Mouse (Mus musculus) adrenal gland, postnatal 14 days (tissue): ENCODE measurements at regions not wholly inside any gene's neighbourhood (a gene's known extent, or its start where the extent isn't known, plus 50 kb on each side); places are given as distances from the start of the nearest gene placed in this dataset.

ENCODE experiments used
- DNase-seq: peaks from one replicate; pipeline ENCODE4 v3.0.0; 2021; ENCODE audit warnings: mixed read lengths

GRCm38 (mm10) chr1:184606541-184606940 is 125.9 kb downstream of the Hlx start:
- DNase-seq: no peak

- no peak for DNase-seq
Measured at GRCm38 (mm10) chr1:184605666-184606065, 126.8 kb downstream of the Hlx start.

DNA sequence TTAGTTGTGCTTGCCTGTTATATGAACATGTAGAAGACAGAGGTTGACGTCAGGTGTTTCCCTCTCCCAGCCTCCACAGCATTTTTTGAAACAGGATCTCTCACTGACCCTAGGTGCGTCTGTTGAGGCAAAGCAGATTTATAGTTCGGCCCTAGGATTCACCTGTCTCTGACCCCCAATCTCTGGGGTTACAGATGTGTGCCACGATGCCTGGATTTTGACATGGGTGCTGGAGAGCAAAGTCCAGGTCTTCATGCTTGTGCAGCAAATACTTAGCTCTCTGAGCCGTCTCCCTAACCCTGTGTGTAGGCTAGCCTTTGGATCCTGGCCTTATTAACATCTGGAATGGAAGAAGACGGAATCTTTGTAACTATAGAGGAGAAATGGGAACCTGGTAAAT is 129.3 kb downstream of the Hlx start:
- DNase-seq: no peak

GRCm38 (mm10) chr1:184595449-184595848 is 137.0 kb downstream of the Hlx start:
- no peak for DNase-seq

DNA sequence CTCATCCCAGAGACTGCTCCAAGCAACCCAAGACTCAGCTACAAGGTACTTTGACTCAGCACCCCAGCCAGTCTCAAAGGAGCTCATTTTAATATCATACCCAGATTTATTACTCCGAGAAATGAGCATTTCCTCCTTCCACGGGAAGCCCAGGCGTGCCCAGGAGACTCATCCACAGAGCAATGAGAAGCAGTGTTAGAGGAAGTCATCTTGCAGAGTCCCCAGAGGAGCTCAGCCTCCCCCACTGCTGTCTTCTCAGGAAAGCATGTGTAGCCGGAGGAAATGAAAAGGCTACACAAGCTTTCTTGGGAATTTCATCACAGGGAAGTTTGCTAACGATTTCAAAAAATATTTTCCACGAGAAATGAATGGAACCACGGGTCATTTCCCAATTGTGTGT is 141.8 kb downstream of the Hlx start:
- peak; percentile 23 for DNase-seq

DNA sequence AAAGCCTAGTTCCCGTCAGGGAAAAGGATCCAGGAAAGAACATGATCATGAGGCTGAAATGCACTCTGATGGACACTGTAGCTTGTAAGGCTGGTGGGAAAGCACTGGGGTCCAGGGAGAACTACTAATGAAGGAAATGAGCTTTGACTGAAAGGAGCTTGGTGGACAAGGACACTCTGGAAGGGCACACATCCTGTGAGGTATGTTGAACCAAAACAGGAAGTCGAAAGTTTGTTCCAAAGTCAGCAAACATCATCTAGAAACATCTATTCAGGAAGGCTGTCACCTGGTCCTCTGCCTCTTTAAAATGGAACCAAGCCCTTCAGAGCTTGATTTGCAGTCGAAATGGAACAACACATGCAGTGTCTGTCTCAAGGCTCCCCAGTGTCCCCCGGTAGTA is 143.1 kb downstream of the Hlx start:
- DNase-seq: peak; percentile 4

DNA sequence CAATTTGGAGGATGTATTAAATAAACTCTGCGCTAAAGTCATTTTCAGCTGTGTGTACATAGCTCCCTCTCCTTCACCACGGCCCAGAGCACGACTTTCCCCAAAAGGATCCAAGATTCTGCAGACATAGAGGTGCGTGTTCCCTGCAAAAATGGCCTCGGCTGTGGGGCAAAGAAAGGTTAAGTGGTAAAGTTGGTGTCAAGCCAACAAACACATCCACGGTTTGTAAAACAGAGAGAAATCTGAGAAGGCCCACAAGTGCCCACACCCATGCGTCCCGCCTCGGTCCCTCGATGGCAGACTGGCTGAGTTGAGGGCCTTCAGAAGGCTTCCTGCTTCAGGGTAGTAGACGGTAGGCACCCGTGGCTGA is 147.9 kb downstream of the Hlx start:
- no peak for DNase-seq

DNA sequence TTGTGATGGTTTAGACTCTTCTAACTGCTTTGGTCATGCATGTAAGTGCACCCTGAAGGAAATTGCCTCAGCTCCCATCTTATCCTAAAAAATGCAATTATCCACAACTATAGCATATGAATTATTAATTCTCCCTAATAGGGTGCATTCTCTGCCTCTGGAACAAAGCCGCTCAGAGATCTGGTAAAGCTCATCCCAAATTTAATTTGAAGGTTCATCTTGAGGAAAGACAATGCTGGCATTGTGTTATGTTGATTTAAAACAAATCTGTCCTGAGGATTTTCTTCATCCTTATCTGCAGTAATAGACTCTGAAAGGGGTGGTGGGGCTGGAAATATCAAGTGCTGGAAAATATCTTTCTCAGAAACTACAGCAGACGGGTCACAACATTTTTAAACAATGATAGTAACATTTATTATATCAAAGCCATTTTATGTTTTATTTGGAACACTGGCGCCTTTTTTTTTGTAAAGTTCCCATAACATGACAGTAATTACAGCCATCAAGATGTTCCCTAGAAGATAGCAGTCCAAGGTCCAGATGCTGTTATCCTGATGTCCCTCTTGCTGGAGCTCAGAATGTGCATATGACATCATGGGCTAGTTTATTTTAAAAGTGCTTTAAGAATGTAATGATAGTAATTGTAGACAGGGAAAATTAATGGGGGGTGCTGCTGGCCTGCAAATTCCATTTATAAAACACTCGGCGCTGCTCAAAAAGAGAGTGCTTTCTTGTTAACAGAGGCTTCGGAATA is 148.5 kb downstream of the Hlx start:
- no peak for DNase-seq

GRCm38 (mm10) chr1:184579475-184579874 is 152.9 kb downstream of the Hlx start:
- DNase-seq: no peak

- no peak for DNase-seq
Measured at GRCm38 (mm10) chr1:184576527-184576926, 155.9 kb downstream of the Hlx start.

GRCm38 (mm10) chr1:184573325-184573724 is 159.1 kb downstream of the Hlx start:
- no peak for DNase-seq

GRCm38 (mm10) chr1:184570681-184571080 is 161.7 kb downstream of the Hlx start:
- no peak for DNase-seq

- no peak for DNase-seq
Measured at GRCm38 (mm10) chr1:184562926-184563325, 169.5 kb downstream of the Hlx start.

GRCm38 (mm10) chr1:184562239-184562638 is 170.2 kb downstream of the Hlx start:
- DNase-seq: no peak

- no peak for DNase-seq
Measured at GRCm38 (mm10) chr1:184559543-184559942, 172.9 kb downstream of the Hlx start.

DNA sequence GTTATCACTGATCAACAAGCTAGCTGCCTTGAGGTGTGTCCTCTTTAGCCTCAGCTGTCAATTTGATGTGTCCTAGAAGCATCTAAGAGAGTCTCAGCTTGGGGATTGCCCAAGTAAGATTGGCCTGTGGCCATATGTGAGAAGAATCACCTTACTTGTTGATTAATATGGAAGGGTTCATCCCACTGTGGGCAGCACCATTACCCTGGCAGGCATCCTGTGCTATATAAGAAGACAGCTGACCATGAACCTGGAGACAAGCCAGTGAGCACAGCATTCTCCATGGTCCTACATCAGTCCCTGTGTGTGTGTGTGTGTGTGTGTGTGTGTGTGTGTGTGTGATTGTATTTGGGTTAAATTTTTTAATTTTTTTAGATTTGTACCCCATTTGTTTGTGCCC is 178.6 kb downstream of the Hlx start:
- DNase-seq: no peak

DNA sequence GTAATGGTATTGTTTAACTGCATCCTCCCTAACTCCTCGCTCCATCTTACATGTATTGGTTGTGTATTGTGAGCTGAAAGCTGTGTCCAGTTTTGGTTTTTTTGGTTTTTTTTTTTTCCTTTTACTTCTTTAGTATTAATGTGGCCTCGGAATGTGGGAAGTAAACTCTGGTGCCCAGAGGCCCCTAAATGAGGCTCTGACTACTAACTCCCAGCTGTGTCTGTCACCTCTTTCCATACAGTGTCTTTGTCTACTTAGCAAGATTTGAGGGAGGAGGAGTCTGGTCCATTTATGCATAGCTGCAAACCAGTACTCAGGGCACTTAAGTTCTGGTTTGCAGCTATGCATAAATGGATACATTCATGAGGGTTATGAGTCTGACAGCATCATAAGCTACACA is 181.9 kb downstream of the Hlx start:
- no peak for DNase-seq

DNA sequence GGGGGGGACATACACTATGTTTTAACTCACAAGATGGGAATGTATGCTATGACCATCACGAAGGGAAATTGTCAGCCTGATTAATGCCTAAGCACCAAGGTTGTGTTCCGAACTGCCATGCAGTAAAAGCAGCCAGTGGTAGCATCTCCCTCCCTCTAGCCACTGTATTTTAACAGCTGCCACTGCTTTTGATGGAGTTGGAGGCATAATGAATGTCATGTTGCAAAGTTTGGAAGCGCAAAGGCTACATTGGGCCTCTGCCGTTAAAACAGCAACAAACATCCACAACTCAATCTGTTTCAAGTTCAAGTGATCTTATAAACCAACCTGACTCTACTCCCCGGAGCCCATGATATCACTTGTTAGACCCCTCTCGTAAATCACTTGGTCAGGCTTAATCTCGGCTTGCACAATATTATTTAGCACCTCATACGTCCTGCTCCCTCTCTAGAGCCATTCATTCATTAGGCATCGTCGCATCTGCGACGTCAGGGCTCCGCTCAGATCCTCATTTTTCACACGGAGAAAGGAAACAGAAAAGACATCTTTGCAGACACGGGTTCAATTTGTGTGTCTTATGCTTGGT is 184.7 kb downstream of the Hlx start:
- DNase-seq: no peak

DNA sequence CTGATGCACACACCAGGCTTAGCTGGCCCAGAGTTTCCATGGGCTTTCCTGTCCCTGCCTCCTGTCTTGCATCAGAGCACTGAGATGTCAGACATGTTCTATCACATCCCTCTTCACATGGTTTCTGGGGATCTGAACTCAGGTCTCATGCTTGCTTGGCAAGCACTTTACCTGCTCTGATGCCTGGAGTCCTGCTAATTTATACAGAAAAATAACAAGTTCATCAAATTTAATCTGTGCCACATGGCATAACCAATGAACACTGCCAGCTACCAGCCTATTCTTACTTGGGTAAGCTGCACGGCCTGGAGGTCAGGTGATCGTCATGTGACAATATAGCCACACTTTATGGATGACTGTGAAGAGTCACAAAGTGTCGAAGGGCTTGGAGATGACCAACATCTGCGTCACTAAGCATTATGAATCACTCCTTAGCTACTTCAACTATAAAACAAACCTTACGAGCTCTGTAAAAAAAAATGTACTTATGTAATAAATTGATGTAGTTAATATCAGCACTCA is 186.2 kb downstream of the Hlx start:
- no peak for DNase-seq

DNA sequence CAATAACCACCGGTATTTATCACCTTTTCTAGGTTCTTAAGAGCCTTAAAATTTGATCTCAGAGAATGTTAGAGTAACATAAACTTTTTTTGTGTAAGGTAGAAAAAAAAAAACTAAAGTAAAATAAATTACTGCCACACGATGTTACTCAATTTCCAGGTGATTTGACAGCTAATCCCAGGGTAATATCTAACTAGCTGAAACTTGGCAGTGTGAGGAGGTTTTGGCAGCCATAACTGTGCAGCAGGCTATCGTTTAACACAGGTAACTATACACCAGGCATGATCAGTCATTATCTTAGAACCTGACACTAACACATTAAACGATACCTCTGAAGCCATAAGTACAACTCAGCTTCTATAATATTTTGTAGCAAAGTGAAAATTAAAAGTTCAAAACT is 187.3 kb downstream of the Hlx start:
- DNase-seq: no peak

DNA sequence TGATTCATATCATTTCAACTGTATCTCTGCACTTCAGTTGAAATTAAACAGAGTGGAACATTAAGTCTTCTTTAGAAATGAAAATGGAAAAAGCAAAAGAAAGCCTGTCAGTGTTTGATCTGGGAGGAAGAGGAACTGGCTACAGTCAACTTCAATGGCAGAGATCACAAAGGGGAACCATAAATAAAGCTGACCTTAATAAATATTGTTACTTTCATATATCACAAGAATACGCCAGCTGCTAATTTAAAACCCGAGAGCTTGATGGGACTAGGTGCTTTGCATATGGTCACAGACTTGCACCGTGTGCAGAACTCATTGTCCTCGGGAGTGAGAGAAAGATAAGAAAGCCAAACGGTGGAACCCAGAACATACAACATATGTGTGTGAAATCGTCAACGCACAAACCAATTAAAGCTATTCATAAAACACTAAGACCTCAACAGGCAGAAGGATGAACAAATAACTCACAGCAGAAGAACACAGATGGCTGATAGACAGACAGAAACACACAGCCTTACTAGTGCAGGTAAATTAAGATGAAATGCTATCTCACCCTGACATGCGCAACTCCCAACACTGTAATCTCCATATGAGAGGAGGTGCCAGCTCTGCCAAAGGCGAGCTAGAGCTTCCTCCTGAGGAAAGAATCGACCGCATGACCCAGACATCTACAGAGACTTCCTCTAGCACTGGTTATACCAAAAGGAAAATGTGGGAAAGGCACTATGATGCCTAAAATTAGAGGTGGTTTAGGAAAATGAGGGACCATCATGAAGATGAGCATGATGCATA is 189.9 kb downstream of the Hlx start:
- no peak for DNase-seq

DNA sequence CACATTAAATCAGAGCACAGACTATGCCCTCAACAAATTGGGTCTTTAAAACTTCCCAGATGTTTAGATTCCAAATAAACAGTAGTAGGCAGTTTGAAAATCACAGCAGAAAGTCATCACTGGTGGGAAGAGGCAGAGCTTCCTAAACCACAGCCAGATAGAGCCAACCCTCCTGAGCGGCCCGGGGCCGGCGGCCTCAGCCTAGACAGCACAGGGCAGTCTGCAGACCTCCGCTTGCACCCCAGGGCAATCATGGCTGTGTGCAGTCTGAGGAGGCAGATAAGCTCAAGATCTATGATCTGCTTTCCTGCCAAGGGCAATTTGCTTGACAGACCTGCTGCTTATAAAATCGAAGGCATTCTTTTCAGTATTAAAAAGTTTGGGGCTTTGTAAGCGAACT is 192.6 kb downstream of the Hlx start:
- no peak for DNase-seq
